Mouse (Mus musculus): Measurements from ENCODE around the gene Gm20708.
"Not testable (repeated sequence)": the region's sequence is repeated elsewhere in the genome, so short reads cannot be mapped to it uniquely, and the experiment has no call there.

Gm20708 gene

GRCm38 (mm10) chr11:117781199-117781821 is 28.2 kb upstream of the Gm20708 start:
- DNase-seq (ENCODE audit: low spot score) = peak; percentile 83

DNA sequence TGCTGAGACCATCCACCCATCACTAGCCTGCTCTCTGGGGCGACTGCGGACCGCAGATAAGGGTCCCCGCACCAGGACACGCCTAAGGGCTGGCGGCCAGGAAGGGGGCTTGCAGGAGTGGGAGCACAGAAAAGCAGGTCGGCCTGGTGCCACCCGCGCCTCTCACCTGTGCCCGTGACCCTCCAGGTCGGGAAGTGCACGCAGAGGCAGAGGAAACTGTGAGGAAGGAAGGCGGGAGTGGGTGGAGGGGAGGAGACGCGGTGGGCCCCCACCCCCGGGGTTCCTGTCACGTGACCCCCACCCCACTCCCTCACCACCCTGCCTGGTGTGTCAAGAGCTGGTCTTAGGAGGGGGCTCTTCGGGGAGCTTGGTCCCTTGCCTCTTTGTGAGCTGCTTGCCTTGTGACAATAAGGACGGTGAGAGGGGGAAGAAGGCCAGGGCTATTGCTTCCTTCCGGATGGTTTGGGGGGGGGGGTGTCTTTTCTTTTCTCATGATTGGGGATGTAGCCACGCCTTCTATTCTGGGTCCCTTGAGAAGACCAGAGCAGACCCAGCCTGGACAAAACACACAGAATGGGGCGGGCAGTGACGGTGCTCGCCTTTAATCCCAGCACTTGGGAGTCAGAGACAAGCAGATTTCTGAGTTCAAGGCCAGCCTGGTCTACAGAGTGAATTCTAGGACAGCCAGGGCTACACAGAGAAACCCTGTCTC is 27.3 kb upstream of the Gm20708 start, which contains the start of the genes Tmc8 and Tmc6:
TSS of gene Tmc8 (plus strand) at position 84 of the 712 bp plus-strand sequence.
TSS of gene Tmc6 (minus strand) at position 206 of the 712 bp plus-strand sequence.
- DNase-seq (ENCODE audit: low spot score) = peak; percentile 59

- DNase-seq (ENCODE audit: low spot score) = no peak
These were observed 26.8 kb upstream of the Gm20708 start for GRCm38 (mm10) chr11:117782705-117783034.

GRCm38 (mm10) chr11:117783089-117783488 is 26.4 kb upstream of the Gm20708 start:
- DNase-seq (ENCODE audit: low spot score) = peak; percentile 73

- no peak for DNase-seq (ENCODE audit: low spot score)
These were observed 25.7 kb upstream of the Gm20708 start for GRCm38 (mm10) chr11:117783683-117784309.

DNA sequence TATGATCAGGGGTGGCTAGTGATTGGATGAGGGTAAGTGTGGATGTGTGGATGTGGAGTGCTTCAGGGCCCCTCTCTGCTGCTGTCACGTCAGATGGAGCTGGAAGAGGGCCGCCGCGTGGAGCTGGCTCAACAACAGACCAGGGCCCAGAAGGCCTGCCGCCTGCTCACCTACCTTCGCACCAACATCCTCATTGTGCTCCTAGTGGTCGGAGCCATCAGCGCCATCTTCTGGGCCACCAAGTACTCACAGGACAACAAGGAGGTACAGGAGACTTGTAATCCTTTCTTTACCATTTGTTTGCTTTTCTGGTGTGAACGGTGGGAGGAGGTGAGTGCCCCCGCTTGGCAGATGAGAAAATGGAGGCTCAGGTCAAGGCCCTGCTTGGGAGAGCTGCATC is 23.2 kb upstream of the Gm20708 start:
- peak; percentile 74 for DNase-seq (ENCODE audit: low spot score)

DNA sequence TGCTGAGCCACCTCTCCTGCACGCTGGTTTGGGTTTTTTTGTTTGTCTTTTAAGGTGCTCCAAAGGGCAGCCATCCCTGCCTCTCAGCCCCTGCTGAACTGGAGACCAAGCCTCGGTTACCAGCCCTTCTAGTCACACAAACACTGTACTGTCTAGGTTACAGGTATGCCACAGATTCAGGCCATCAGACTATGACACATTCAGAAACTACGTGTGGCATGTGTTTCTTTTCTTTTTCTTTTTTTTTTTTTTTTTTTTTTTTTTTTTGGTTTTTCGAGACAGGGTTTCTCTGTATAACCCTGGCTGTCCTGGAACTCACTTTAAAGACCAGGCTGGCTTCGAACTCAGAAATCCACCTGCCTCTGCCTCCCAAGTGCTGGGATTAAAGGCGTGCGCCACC is 21.0 kb upstream of the Gm20708 start:
- not testable (repeated sequence) for DNase-seq (ENCODE audit: low spot score)

DNA sequence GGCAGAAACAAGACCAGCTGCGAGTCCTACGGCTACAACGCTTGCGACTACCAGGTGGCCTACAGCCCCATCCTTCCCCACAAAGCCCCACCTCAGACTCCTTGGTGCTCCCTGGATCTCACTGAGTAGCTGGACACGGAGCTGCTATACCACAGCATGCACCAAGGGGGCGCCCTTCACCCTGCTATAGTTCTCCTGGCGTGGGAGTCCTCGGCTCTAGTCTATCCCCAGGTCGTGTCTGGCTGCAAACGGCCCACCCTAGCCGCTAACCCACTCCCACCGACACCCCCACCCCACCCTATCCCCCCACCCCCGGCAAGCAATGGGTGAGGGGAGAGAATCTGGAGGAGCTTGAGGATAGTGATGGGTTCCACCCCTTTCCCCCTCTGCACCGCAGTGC is 19.2 kb upstream of the Gm20708 start:
- DNase-seq (ENCODE audit: low spot score) = peak; percentile 78

GRCm38 (mm10) chr11:117790703-117791440 is 18.6 kb upstream of the Gm20708 start:
- DNase-seq (ENCODE audit: low spot score) = no peak

DNA sequence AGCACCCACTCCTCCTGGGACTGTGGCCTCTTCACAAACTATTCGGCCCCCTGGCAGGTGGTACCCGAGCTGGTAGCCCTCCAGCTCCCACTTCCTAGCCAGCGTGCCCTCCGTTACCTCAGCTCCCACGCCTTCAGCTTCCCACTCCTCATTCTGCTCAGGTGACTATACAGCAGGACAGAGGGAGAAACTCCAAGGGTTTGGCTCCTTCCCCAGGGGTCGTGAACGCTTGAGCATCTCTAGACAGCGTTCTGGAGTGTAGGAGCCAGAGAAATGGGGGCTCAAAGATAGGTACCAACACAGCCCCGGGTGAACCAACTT is 18.1 kb upstream of the Gm20708 start:
- DNase-seq (ENCODE audit: low spot score) = no peak

DNA sequence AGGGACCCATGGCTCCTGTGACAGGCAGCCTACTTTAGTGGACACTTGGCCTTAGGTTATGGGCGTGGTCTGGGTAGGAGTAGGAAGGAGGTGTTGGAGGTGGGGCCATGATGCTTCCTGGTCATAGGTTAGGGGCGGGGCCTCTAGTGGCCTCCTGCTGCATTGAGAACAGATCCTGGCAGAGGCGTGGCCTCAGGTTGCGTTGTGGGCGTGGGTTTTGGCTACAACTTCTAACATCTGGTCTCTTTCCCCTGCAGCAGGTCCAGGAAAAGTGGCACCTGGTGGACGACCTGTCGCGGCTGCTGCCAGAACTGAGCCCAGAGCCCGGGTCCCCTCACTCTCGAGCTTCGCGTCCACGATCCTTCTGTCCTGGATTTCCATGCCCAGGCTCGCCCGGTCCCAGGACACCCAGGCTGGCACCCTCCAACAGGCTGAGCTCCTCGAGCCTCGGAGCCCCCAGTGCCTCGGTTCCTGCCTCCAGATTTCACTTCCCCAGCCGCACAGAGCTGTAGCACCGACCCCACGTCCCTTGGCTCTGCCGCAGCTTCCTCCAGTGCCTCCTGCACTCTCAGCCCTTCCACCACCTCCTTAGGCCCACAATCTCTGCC is 17.1 kb upstream of the Gm20708 start:
- DNase-seq (ENCODE audit: low spot score) = peak; percentile 91

DNA sequence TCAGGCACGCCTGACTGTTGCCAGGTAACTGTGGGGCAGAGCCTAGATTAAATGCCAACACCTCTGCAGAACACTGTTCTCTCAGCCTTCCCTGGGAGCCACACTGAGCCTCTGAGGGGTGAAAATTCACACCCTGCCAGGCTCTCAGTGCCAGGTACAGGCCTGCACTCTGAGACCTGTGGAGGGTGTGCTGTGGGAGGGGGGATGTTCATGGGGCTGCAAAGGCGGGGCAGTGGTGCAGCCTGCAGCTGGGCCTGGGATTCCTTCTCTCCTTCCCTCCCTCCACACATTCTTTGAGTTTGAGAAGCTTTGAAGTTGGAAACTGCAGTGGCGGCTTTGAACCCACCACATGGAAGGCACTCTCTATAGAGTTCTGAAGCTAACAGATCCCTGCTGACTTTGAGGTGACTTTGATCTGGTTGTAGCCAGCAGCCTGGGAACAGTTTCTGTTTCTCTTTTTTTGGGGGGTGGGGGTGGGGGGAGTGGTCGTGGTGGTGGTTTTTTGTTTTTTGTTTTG is 15.4 kb upstream of the Gm20708 start:
- DNase-seq (ENCODE audit: low spot score) = no peak

DNA sequence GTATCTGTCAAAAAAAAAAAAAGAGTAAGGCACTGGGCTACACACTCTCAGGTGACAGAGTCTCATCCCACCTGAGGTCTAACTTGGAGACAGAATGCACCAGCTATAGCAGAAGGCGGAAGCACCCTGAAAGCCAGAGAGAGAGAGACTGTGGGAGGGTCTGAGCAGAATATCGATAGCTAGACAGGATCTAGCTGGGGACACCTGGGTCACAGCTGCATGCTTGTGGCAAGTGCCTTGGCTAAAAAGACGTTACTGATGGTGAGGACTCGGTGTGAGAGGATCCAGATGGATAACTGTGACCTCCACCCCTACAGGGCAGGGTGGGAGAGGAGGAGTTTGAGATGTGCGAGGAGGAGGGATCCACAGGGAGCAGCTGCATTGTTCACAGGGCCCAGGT is 12.5 kb upstream of the Gm20708 start:
- no peak for DNase-seq (ENCODE audit: low spot score)

- no peak for DNase-seq (ENCODE audit: low spot score)
These were observed 11.8 kb upstream of the Gm20708 start, which contains the start of gene 6030468B19Rik for GRCm38 (mm10) chr11:117797511-117798159. TSS of gene 6030468B19Rik (plus strand) at chr11:117797660.

GRCm38 (mm10) chr11:117798160-117798541 is 11.3 kb upstream of the Gm20708 start:
- no peak for DNase-seq (ENCODE audit: low spot score)

DNA sequence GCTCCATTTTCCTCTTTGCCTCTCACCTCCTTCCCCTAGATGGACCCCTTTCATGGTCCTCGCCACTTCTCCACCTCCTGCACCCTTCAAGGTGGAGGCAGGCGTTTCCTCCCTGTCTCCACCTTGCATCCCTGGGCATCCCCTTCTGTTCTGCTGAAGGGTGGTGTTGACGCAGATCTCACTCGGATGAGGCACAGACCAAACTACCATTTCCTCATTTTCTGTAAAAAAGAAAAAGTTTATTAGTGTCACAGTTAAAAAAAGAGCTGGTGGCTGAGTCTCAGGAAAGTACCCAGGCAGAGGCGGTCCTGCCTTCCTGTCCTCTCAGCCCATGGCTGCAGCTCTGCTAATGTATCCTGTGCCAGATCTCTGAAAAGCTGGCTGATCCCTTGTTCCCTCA is 10.3 kb upstream of the Gm20708 start:
- no peak for DNase-seq (ENCODE audit: low spot score)

- DNase-seq (ENCODE audit: low spot score) = no peak
These were observed 9.4 kb upstream of the Gm20708 start for GRCm38 (mm10) chr11:117800038-117800437.

DNA sequence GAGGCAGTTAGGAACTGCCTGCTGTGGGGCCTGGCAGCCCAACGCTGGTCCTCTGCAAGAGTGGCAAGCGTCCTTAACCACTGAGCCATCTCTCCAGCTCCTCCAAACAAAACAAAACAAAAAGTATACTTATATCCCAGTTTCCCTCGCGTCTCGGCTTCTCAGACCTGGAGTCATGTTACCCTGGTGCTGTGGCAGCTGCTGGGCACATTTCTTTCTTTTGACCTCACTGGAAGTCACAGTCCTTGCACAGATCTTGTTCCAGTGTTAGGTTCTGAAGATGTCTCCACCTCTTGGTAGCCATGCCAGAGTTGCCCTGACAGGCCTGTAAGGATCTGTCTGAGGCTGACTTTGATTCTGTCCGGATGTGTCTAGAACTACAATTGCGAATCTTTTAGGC is 7.8 kb upstream of the Gm20708 start:
- DNase-seq (ENCODE audit: low spot score) = no peak

- DNase-seq (ENCODE audit: low spot score) = no peak
These were observed 6.2 kb upstream of the Gm20708 start for GRCm38 (mm10) chr11:117803166-117803688.

DNA sequence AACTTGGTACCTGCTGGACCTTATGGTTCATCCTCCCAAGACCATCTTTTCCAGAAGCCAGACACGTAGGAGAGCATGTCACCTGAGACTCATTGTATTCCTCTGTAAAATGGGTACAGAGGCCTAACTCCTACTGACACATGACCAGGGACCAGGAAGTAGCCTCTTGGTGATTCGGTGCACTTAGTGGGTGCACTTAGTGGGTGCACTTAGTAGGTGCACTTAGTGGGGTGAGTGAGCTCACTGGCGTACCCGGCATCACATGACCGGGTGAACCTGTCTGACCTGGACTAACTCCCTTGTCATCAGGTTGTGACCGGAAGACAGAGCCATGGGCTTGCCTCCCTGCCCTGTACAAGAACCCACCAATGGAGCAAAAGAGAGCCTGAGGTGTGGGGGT is 2.7 kb upstream of the Gm20708 start:
- no peak for DNase-seq (ENCODE audit: low spot score)

DNA sequence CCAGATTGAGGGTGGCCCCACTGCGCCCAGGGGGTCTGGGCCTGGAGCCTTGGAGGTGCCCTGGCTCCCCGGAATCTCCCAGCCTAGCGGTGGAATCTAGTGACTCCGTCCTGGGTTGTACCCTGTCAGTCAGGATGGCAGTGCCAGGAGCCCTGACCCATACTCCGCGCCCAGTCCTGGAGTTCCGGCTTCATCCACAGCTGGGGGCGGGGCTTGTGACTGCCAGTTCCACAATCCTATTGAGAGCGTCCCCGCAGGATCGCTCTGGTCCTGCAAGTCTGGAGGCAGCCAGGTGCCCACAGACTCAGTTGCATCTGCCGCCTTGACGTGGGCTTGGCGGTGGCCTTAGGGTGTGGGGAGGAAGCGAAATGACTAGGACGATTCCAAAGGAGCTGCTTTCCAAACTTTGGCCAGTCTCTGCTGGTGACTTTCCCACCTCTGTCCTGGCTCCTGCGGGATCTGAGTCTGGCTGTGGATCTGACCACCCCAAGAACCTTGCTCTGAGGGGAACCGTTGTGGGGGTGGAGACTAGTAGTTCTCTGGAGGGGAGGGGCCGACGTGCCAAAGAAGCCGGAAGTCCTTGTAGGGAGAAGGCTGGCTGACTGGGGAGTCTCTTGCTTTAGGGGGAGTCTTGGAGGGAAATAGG is 1.1 kb downstream of the Gm20708 start:
- DNase-seq (ENCODE audit: low spot score) = peak; percentile 91
